Mouse (Mus musculus) thymus, postnatal 25 days (tissue): ENCODE measurements at regions not wholly inside any gene's neighbourhood (a gene's known extent, or its start where the extent isn't known, plus 50 kb on each side); places are given as distances from the start of the nearest gene placed in this dataset.

ENCODE experiments used
- DNase-seq: peaks from one replicate; pipeline ENCODE4 v3.0.0; 2022

- DNase-seq: no peak
These were observed 50.2 kb upstream of the Adtrp start for GRCm38 (mm10) chr13:41897481-41898317.
